ENCODE assay signal across 9 mouse cellular contexts in genomic region chr7:35859601-35860000, GRCm38 (mm10). TPM values are rescaled to one million over a fixed set of nuclear protein-coding genes. Genes with fewer than 3 reads are reported as not detected.
DNase-seq lines count a peak whose midpoint lies in the region; ATAC-seq and TF ChIP-seq lines count a peak whose summit lies in the region.
"Had no signal": no experiment of that assay in that cellular context is flagged by ENCODE, and none has a peak within 500 bp of the region (broad histone marks: within the 10 kb centered on the region; RNA-seq: fewer than 3 reads in every experiment).

No protein-coding gene starts in this region.

- no peaks in the 10 kb centered on the region for H3K4me1 ChIP-seq in cerebellum, adult 2 months (ENCODE audit: control insufficient read depth, insufficient read depth, low read length)
- H3K4me1 ChIP-seq in liver, postnatal 0 days (ENCODE audit: insufficient read depth): no peaks in the 10 kb centered on the region

- intact Hi-C loops in left cerebral cortex, postnatal 4 days (cut with DNase I): no loop called here
- intact Hi-C loops in left cerebral cortex, postnatal 36 days (cut with DNase I): no loop called here

- no peak overlapping the region for H3K27ac ChIP-seq in cerebellum, adult 2 months (ENCODE audit: insufficient read depth, low read length)
- no peak overlapping the region for H3K27ac ChIP-seq in liver, postnatal 0 days (ENCODE audit: low read depth)
- H3K27ac ChIP-seq: macrophage had no signal

- no peak for TF ChIP-seq EP300 in liver, postnatal 0 days (IDR thresholded peaks at IDR 0.05; ENCODE audit: low read depth)

- 23% methylated on average over 3 of the region's 3 CpGs for WGBS in cerebellum, adult 2 months
- WGBS in liver, postnatal 0 days (ENCODE audit: insufficient replicate concordance): 16% methylated on average over 3 of the region's 3 CpGs

- H3K9me3 ChIP-seq in liver, postnatal 0 days (ENCODE audit: low read length): no peaks in the 10 kb centered on the region

- no peak for DNase-seq in cerebellum, adult 2 months
- peak; percentile 20 for DNase-seq in left cerebral cortex, postnatal 4 days
- no peak for DNase-seq in left cerebral cortex, adult 11 months (ENCODE audit: low spot score)
- DNase-seq in adrenal gland, postnatal 25 days: peak; percentile 36
- DNase-seq in liver, postnatal 0 days: peak; percentile 45
- DNase-seq in layer of hippocampus, adult 9-11 months: no peak
- DNase-seq in left cerebral cortex, postnatal 36 days (ENCODE audit: low spot score in 2 of 2): no peak

- no peak overlapping the region for H3K4me2 ChIP-seq in liver, postnatal 0 days (ENCODE audit: low read depth, low read length)

- no peaks in the 10 kb centered on the region for H3K27me3 ChIP-seq in cerebellum, adult 2 months (ENCODE audit: control insufficient read depth, insufficient read depth, low read length)
- H3K27me3 ChIP-seq in liver, postnatal 0 days (ENCODE audit: insufficient read depth, low read length): no peaks in the 10 kb centered on the region

- TF ChIP-seq CTCF in cerebellum, adult 2 months (IDR thresholded peaks at IDR 0.05; ENCODE audit: borderline replicate concordance, insufficient read depth, low read depth, low read length): peak; percentile 9; the same call in 1 of the 2 replicates
- TF ChIP-seq CTCF in liver, postnatal 0 days (IDR thresholded peaks at IDR 0.05; ENCODE audit: low read depth): peak; percentile 70

- no peaks in the 10 kb centered on the region for H3K36me3 ChIP-seq in liver, postnatal 0 days (replicated peaks; ENCODE audit: insufficient read depth, low read length)

- TF ChIP-seq POLR2A in cerebellum, adult 2 months (IDR thresholded peaks at IDR 0.05; ENCODE audit: borderline replicate concordance, insufficient read depth, low read length): no peak

- H3K4me3 ChIP-seq in cerebellum, adult 2 months (replicated peaks; ENCODE audit: insufficient read depth, low read depth, low read length): no peak overlapping the region
- H3K4me3 ChIP-seq in liver, postnatal 0 days (ENCODE audit: low read depth, low read length): no peak overlapping the region

- no peak for ATAC-seq in cerebellum, adult (ENCODE audit: insufficient number of reproducible peaks, low FRiP score, low TSS enrichment)
- no peak for ATAC-seq in liver, postnatal 0 days

- H3K9ac ChIP-seq in liver, postnatal 0 days (replicated peaks): no peak overlapping the region

RNA-seq across cellular contexts. Expression of gene Zfp507, which starts 56.8 kb away (rescaled TPM):
- 13.9 and 14.6 TPM in 2 replicates for polyA plus RNA-seq in cerebellum, adult 2 months (2012; rRNA removed)
- 10 to 100 TPM; 34.3 to 36.5 TPM for total RNA-seq in left cerebral cortex, postnatal 4 days (2021)
- total RNA-seq in adrenal gland, postnatal 25 days (2021): 22.8 and 38.5 TPM in 2 replicates
- 3.2 and 3.8 TPM in 2 replicates for polyA plus RNA-seq in liver, postnatal 0 days (2015; fragmentation: Nextera tagmentation; extraction: Ambion mirVana)
- total RNA-seq in left cerebral cortex, postnatal 36 days (2021): 10 to 100 TPM; 29.4 to 33.2 TPM

Comparison
In these comparisons a context has a peak if more than half of its experiments do, and no peak if none do; other contexts are left out.
1. DNase-seq: peak in left cerebral cortex, postnatal 4 days (single experiment), adrenal gland, postnatal 25 days (single experiment) and liver, postnatal 0 days (single experiment); none in cerebellum, adult 2 months (0 of 2), left cerebral cortex, adult 11 months (single experiment), layer of hippocampus, adult 9-11 months (single experiment) and left cerebral cortex, postnatal 36 days (0 of 2).